Mouse (Mus musculus) right cerebral cortex, postnatal 25 days (tissue): ENCODE results near the gene Marveld3.

ENCODE experiments used
- DNase-seq: peaks from one replicate; pipeline ENCODE4 v3.0.0; 2022

Marveld3 gene

GRCm38 (mm10) chr8:109961693-109962367 lies at the start of gene Marveld3:
Gene Marveld3 (minus strand): TSS chr8:109962203.
- no peak for DNase-seq

GRCm38 (mm10) chr8:110010868-110011267 lies 48.9 kb upstream of the Marveld3 start:
- DNase-seq: no peak

- no peak for DNase-seq
Observed at GRCm38 (mm10) chr8:110008995-110009446, 47.0 kb upstream of the Marveld3 start.

GRCm38 (mm10) chr8:110008228-110008994 lies 46.4 kb upstream of the Marveld3 start:
- DNase-seq: no peak

GRCm38 (mm10) chr8:110006312-110007023 lies 44.5 kb upstream of the Marveld3 start:
- peak; percentile 48 for DNase-seq

GRCm38 (mm10) chr8:110004300-110004699 lies 42.3 kb upstream of the Marveld3 start:
- no peak for DNase-seq

GRCm38 (mm10) chr8:110002953-110003352 lies 41.0 kb upstream of the Marveld3 start:
- DNase-seq: no peak

GRCm38 (mm10) chr8:109999974-110000373 lies 38.0 kb upstream of the Marveld3 start:
- no peak for DNase-seq

GRCm38 (mm10) chr8:109998066-109998465 lies 36.1 kb upstream of the Marveld3 start:
- DNase-seq: no peak

GRCm38 (mm10) chr8:109997381-109997780 lies 35.4 kb upstream of the Marveld3 start:
- DNase-seq: no peak

- DNase-seq: no peak
Observed at GRCm38 (mm10) chr8:109992951-109993350, 30.9 kb upstream of the Marveld3 start.

GRCm38 (mm10) chr8:109992166-109992565 lies 30.2 kb upstream of the Marveld3 start:
- no peak for DNase-seq

- DNase-seq: no peak
Observed at GRCm38 (mm10) chr8:109990224-109990623, 28.2 kb upstream of the Marveld3 start, which contains the start of gene Tat. Gene Tat (plus strand): TSS chr8:109990437.

- no peak for DNase-seq
Observed at GRCm38 (mm10) chr8:109989151-109989550, 27.1 kb upstream of the Marveld3 start.

GRCm38 (mm10) chr8:109987776-109988175 lies 25.8 kb upstream of the Marveld3 start:
- no peak for DNase-seq

- DNase-seq: no peak
Observed at GRCm38 (mm10) chr8:109986384-109986783, 24.4 kb upstream of the Marveld3 start.

GRCm38 (mm10) chr8:109983944-109984343 lies 21.9 kb upstream of the Marveld3 start:
- DNase-seq: no peak

GRCm38 (mm10) chr8:109982386-109983105 lies 20.5 kb upstream of the Marveld3 start:
- no peak for DNase-seq

- DNase-seq: no peak
Observed at GRCm38 (mm10) chr8:109979339-109979738, 17.3 kb upstream of the Marveld3 start.

- DNase-seq: no peak
Observed at GRCm38 (mm10) chr8:109972901-109973300, 10.9 kb upstream of the Marveld3 start.

GRCm38 (mm10) chr8:109970323-109970722 lies 8.3 kb upstream of the Marveld3 start:
- no peak for DNase-seq

GRCm38 (mm10) chr8:109968837-109969236 lies 6.8 kb upstream of the Marveld3 start:
- no peak for DNase-seq

- no peak for DNase-seq
Observed at GRCm38 (mm10) chr8:109964106-109964505, 2.1 kb upstream of the Marveld3 start.
